Mouse (Mus musculus): ENCODE results near the gene Dhx33.

The Dhx33 gene

DNA sequence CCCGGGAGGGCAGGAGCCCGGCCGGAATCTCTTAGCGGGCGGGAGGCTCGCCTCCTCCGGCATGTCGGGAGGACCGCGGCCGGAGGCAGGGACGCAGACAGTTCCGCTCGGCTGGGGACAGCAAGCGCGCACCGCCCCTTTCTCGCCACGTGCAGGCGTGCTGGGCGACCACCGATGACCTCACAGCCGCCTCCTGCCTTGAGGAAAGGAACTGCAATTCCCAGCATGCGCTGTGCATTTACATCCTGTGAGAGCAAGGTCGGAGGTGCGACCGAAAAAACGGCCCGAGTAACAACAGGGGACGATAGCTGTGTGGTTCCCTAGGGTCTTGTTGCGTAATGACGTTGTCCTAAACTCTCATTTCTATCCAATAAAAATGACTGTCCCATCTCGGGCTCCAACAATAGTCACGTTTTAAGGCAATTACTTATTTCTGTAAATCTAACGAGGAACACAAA, at the start of gene Dhx33:
Gene Dhx33, minus strand, starts transcription at position 122 of the 458 bp plus-strand sequence.
- DNase-seq (ENCODE audit: low spot score) = peak; percentile 90

DNA sequence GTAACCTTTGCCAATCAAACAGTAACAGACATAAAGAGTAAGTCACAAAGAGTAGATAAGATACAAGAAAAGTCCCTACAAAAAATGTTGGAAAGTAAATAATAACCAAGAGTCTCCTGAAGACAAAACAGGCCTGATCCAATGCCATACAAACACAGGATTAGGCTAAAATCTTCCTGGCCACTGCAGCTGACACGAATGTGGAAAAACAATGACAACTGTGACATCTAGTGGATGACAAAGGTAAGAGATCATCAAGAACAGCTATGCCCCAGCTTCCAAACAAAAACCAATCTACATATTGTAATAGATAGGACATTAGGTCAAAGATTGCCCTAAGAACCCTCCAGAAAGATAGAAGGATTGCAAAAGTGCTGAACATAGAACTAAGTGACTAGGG, 48.3 kb upstream of the Dhx33 start:
- DNase-seq (ENCODE audit: low spot score) = no peak

DNA sequence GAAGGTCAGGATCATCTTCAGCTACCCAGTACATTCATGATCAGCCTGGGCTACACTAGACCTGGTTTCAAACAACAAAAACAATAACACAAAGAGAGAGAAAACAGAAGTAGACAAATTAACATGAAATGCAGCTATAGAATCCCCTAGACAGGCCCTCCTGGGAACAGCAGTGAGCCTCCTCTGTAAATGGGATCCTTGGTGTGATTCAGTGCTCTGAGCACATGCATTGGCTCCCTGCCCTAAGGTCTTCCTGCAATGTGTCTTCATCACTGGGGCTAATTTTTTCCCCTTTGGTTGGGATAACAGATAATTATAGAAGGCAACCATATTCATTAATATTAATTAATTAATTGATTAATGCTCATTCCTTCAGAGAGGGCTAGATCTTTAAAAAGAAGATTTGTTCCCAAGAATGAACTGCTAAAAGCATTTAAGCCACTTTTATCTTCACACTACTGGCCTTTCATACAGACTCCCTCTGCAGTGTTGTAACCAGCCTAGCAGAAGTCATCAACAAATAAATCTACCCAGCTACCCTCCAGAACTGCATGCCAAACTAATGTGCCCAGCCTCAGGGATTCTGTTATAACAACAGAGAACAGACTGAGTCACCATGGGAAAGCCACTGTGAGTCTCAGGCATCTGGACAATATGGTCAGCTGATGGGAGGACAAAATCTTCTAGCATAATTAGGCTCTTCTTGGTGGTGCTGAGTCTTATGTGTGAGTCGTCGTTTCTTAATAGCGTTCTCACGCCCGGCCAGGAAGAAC, 35.5 kb upstream of the Dhx33 start:
- DNase-seq (ENCODE audit: low spot score) = no peak

DNA sequence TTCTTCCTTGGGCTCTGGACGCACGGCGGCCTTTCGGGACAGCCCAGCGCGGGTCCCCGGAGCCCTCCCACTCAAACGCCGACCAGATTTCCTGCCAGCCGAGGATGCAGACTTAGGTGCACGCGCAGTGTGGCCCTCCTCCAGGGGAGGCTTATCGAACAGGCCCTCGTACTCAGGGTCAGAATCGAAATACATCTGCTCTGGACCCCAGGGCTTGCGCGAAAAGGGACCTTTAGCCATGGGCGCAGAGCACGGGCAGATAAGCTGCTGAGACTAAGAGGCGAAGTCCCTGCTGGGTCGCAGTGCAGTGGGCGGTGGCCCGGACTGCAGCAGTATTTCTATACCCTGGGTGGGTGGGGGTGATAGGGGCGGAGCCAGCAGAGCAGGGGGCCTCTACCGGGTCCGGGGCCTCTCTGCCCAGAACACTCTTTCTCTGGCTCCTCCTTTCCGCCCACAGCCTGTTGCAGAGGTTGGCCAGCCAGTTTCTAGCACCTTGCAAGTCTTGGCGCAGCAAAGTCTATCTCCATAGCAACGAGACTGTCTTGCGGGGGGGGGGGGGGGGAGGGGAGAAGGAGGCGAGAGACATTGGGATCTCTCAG, 29.0 kb upstream of the Dhx33 start, which contains the start of gene 6330403K07Rik:
Gene 6330403K07Rik, minus strand, starts transcription at position 351 of the 599 bp plus-strand sequence.
- no peak for DNase-seq (ENCODE audit: low spot score)

DNA sequence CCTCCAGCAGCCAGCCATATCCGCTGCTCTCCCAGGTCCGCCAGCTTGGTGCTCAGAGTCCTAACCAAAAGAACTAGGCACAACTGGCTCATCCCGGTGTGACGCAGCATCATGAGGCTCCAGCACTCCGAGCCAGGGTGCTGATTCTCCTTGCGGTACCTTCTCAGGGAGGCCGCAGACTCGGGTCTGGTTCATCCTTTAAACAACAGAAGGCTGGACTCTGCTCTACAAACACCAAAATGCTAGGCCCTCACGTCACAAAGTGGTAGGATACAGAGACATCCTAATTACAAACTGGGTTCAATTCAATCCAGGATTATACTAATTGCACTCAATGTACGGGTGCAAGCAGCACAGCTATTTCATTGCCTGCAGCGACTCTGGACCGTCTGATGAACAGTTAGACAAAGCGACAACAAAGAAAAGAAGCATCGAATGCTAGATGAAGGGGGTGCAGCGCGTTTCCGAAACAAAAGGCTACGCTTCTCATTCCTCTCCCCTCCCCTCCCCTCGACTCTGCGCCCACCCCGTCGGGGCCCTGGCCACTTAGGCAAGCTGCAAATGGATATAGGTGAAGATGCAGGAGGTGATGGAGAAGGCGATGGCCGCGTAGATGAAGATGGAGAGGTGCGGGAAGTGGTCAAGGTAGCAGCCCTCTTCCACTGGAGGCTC, 28.4 kb upstream of the Dhx33 start:
- no peak for DNase-seq (ENCODE audit: low spot score)

DNA sequence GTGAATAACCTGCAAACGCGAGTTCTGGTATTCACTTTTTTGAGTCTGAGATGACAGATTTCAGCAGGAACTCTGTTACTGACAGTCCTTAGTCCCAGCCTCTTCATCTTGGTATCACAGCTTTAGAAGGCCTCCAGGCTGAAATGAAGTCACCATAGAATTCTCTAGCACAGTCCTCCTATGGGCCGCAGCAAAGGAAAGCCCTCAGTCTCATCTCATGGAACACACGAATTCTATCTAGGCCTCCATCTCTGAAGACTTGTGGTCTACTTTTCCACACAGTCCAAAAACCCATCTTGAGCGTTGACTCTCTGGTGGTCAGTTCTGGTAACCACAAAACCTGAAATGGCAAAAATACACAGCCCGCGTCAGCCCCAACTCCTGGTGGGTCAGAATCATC, 27.8 kb upstream of the Dhx33 start:
- no peak for DNase-seq (ENCODE audit: low spot score)

DNA sequence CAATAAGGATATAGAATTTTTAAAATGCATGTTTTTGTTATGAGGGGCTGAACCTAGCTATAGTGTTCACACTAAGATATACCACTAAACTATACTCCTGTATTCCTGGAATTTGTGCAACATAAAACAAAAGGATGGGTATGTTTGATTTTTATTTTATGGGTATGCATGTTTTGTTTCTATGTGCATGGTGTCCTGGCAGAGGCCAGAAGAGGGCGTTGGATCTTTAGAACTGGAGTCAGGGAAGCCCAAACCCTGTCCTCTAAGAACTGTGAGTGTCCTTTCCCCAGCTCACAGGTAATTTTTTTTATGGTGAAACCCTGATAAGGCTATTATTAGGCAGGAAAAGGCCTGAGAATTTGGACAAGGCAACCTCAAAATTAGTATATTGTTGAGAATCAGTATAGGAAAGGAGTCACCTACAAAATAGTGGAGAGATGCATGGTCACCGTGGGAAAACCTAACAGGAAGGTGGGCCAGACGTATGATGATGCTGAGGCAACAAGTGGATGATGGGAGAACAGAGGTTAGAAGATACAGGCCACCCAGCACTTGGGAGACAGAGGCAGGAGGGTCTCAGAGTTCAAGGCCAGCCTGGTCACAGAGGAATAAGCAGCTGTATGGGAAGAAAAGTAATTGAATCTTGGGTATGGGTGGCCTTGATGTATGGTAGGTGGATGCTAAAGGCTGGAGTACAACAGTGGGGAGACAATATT, 25.3 kb upstream of the Dhx33 start:
- DNase-seq (ENCODE audit: low spot score) = no peak

DNA sequence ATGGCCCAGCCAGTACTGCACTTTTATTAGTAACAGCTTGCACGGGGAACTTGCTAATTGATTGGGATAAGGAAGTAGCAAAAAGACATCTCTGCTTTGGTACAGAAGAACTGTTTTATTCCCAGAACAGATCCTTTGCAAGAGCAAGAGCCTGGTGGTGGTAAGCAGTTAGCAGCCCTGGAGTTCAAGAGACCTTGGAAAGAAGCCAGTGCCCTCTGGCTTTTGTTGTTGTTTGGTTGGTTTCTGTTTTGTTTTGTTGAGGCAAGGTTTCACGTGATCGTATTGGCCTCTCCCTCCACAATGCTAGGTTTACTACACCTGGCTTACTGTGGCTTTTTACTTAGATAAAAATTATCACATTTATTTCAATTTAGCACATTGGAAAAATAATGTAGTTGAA, 24.0 kb upstream of the Dhx33 start:
- no peak for DNase-seq (ENCODE audit: low spot score)

DNA sequence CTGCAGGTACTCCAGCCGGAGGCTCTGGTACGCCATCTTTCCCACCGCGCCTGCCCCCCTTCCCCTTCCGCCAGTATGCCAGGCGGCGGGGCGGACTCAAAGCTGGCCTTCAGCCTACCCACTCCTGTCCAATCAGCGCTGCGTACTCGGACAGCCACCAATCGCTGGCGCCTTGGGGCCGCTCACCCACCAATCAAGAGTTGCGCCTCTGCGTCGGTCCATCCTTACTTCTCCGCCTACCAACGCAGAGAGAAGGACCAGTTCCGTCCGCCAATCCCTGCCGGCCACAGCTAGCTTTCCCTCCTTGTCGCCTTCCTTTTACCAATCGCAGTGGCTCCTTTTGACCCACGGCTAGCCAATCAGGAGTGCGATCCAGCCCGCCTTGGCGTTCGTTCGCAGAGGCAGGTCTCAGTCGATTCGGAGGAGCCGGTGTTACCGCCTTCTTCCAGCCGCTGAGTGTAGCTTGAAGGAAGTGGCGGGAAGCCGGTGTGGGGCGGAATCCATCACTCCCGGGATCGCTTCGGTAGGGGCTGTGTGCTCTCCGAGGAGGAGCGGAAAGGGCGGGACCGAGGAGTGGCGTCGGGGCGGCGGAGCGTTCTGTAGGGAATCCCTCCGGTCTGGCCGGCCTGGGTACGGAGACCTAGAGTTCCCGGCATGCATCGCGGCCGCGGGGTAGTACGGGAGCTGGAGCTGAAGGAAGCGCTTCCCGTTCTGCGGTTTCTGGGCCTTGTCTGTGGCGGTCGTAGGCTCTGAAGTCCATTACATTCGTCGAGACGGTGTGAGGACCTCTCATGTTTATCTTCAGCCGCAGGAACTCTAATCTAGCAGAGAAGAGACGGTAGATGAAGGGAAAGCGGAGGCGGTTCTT, 15.2 kb upstream of the Dhx33 start, which contains the start of the genes Mis12 and Derl2:
Gene Mis12, plus strand, starts transcription at position 411 of the 868 bp plus-strand sequence.
Gene Derl2, minus strand, starts transcription at position 641 of the 868 bp plus-strand sequence.
- DNase-seq (ENCODE audit: low spot score) = peak; percentile 96

DNA sequence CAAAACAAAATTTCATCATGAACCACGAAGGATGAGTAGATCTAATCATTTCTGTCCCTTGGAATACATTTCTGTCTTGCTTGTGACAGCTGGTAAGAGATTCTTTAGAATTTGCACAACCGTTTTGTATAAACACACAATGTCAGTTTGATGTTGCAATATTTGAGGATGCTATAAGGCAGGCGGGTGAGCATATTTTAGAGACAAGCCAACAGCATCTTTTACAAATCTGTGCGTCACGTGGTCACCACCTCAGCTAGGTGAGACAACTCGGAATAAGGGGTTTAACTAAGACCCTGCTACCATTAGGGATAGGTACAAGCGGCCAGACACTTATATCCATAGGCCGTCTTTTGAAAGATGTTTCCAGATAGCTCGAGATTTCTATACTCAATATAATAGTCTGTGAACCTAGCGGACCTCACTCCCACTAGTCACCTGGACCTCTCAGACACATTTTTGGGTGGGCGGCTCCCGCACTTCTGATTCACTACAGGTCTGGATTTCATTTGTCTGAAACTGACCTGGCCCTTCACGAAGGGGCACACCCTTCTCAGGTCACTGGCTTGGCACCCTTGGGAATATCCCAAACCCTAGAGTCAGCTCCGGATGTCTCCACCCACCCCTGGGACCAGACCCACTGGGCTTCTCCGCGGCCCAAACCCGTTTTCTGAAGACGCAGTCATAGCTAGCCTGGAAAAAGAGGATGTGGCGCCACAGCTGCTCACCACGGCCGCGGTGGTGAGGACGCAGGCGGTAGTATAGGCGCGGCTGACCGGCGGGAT, 14.4 kb upstream of the Dhx33 start:
- no peak for DNase-seq (ENCODE audit: low spot score)

DNA sequence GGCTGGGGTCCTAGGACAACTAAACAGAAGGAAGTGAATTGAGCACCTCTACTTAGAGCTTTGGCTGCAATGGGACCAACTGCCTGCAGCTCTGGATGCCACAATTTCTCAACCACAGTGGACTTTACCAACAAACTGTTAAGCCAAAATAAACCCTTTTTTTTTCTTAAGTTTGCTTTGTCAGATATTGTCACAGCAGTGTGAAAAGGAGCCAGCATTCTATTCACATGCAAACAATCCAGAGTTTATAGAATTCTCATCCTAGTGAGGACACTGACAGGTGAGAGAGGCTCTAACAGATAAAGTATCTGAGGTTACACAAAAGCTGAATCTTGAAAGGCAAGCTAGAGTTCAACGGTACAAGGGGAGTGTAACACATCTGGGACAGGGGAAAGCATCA, 12.8 kb upstream of the Dhx33 start:
- no peak for DNase-seq (ENCODE audit: low spot score)

DNA sequence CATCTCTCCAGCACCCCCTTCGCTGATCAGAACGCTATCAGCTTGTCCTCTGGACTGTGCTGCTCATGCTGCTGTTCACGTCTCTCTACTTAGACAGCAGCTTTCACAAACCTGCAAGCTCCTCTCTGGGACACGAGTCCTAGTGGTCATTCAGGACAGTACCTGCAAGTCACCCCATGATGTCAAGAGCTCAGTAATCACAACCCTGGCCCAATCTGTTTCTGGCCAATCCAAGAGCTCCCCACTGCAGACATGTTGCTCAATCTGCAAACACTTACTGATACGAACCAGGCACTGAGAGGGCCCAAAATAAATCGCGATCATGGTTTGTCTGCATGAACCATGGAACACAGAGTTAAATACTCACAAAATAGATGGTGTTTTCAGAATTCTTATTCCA, 8.5 kb upstream of the Dhx33 start:
- DNase-seq (ENCODE audit: low spot score) = no peak

DNA sequence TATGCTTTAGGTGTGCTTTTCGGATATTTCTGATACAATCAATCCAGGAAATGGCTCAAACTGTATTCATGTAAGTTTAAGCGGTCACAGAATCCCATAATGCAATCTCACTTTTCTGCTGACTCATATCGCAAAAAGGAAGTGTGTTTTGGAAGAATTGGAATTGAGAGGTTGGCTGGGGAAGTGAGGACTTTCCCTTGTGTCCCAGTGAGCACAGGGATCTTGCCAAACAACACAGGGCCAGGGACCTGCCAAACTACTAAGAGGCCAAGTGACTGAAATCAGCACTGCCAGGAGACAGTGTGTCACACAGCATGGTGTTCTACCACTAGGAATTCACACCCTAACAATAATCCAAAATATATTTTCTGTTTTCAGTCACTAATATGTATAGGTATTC, 4.1 kb upstream of the Dhx33 start:
- no peak for DNase-seq (ENCODE audit: low spot score)

DNA sequence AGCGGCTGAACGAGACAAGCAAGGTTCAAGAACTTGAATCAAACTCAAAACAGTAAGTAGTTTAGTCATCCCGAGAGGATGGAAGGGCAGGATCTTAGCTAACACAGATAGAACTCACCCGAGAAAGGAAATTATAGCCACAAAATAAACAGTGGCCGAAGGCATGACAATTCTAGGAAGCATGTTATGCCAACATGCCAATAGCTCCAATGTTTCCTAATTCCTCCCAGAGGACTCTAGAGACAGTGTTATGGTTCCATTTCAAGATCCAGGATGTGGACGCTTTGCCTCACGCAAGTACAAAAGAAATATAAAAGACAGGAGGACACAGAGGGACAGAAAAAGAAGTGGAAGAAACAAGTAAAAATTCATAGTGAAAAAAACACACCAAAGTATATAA, 3.6 kb upstream of the Dhx33 start:
- no peak for DNase-seq (ENCODE audit: low spot score)

DNA sequence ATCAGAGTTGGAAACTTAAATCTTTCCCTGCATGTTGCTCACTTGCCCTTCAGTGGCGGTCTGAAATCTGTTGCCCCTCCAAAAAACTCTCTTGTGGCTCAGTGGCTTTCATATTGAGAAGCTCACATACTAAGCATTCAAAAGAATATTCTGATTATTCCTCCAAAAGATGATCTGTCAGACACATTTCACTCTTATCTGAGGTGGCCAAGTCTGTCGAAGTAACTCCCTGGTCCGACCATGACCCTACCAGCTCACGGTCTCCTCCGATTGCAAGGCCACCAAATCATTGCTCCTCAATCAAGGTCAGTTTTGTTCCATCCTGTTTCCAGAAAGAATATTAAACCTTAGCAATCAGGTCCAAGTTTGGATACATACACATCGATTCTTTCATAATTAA, 2.8 kb upstream of the Dhx33 start:
- no peak for DNase-seq (ENCODE audit: low spot score)

DNA sequence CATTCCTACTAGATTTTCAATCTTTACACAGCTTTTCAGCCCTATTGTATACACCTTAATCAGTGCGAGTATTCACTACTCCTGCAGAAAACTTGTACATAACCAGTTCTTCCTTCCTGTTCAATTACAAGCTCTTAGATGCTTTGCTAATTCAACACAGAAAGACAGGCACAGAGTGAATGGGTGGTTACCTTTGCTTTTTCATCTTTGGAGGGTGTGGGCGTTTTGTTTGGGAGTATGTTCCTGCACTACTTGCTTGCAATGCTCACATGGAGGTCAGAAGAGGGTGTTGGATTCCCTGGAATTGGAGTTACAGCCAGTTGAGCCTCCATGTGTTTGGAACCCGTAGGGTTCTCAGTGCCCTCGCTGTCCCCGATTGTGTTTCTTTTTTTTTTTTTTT, 809 bp upstream of the Dhx33 start:
- DNase-seq (ENCODE audit: low spot score) = no peak

DNA sequence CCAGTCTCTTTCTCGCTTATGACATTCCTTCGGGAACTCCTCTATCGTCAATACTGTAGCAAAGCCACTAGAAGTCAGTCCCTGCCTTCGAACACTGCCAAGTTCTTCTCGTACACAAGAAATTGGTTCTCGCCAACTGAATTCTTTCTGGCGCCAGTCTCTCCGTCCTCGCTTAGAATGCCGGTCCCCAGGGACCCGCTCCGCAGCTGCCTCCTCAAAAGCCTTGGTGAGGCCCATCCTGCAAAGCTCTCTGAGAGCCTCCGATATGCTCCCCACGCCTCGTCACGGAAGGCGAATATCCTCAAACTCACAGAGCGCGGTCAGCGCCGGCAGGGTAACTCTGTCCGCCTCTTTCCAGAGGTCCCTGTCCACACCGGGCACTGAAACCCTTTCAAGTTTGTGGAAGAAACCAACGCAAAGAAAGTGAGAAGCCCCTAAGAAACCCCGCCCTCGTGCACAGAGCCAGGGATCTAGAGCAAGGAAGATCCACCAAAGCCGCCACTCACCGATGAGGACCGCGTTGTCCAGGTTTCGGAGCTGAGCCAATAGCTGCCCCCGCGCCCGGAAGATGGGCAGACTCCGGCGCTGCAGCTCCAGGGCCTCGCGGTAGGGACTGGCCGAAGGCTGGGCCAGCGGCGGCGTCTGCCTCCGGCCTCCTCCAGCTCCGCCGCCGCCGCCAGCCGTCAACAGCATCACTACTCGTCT, 474 bp downstream of the Dhx33 start:
- DNase-seq (ENCODE audit: low spot score) = no peak

DNA sequence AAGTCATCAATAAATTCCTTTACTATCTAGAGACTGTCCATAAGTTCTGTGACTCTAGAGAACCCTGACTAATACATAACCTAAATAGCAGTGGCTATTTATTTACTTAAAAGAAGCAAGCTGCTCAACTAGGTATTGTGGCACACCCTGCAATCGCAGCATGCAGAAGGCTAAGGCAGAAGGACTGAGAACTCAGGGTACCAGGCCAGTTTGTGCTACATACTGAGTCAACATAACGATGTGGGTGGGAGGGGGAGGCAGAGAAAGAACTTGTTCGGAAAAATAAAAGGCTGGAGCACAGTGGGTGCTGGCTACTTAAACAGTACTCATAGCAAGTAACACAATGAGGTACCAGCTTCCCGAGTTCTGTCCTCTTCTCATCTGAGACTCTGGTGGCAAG, 3.1 kb downstream of the Dhx33 start:
- DNase-seq (ENCODE audit: low spot score) = peak; percentile 63

DNA sequence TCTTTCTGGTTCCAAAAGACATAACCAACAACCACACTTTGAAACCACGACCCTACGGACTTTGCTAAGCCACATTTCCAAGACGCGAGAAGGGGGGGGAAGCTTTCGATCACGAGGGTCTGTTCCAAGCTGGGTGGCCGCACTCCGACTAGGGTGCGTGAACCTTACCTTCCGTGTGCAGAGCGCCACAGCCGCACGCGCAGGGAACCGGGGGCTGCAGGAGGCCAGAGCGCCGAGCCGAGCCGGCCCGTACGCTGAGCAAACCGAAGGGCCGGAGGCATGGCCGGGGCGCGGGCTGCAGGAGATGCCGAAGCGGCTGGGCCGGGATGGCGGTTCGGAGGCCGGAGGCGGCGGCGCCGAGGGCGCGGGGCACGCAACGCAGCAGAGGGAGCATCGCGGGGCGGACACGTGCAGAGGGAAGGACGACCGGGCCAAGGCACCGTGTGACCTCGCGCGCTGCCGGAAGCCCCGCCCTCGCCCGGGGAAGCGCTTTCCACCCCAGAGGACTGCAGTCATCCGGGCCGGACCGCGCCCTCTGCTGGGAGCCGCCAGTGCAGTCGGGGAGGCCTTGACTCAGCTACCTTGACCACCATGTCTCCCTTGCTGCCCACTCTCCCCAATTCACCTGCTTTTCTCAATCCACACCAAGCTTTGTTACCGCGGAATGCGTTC, 21.5 kb downstream of the Dhx33 start, which contains the start of gene C1qbp:
Gene C1qbp, minus strand, starts transcription at position 470 of the 672 bp plus-strand sequence.
- peak; percentile 82 for DNase-seq (ENCODE audit: low spot score)
